Mouse (Mus musculus) liver, postnatal 0 days (tissue): ENCODE data around the gene Crtc2.

Source experiments
- CTCF ChIP-seq: sonication (generic); IDR thresholded peaks from 2 replicates; pipeline ENCODE4 v1.5.1; 2016; ENCODE audit warnings: antibody characterized with exemption, low read depth
- EP300 ChIP-seq: IDR thresholded peaks from 2 replicates; pipeline ENCODE4 v1.6.1; 2016; ENCODE audit warnings: antibody characterized with exemption, low read depth, mild to moderate bottlenecking

DNA sequence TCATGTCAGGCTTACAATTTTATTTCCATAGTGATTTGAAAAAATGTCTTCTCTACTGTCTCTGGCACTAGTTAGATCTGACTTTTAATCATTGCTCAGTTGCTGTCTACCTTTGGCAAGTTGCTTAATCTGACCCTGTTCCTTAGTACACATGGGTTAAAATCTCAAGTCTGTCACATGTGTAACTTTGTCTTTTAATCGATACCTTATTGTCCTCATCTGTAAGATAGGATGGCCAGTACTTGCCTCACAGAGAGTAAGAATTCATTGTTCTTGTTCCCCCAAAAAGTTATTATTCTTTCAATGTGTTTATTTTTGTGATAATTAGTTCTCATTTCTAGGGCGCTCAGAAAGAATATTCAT lies 38.0 kb downstream of the Crtc2 start:
- TF ChIP-seq CTCF (no peak), EP300 (no peak)
